Mouse (Mus musculus) intestine, embryonic 14.5 days (tissue): ENCODE measurements around the gene Mrnip. TPM values are rescaled to one million over a fixed set of nuclear protein-coding genes. Genes with fewer than 3 reads are reported as not detected.

ENCODE experiments used
- ATAC-seq: fragments of 200-750 bp; cut with Nextera tagmentation; replicated peaks from 2 replicates; pipeline ENCODE4 v1.8.0; 2017; ENCODE audit warnings: low read depth, moderate number of reproducible peaks, moderate TSS enrichment, moderate library complexity; ENCODE audit not compliant: low FRiP score, low TSS enrichment
- DNase-seq: peaks from one replicate; pipeline ENCODE4 v3.0.0-alpha.2; 2018; ENCODE audit warnings: low spot score
- H3K27ac ChIP-seq: fragments of 300-500 bp; sonication (generic); 2 replicates; pipeline ENCODE4 v1.5.1; 2014; ENCODE audit warnings: low read depth, mild to moderate bottlenecking, control low read depth
- H3K27me3 ChIP-seq: fragments of 300-500 bp; sonication (generic); replicated peaks from 2 replicates; pipeline ENCODE4 v1.6.1; 2014; ENCODE audit warnings: low read length, control low read depth; ENCODE audit not compliant: control insufficient read depth, insufficient read depth
- H3K36me3 ChIP-seq: fragments of 300-500 bp; sonication (generic); 2 replicates; pipeline ENCODE4 v1.6.1; 2014; ENCODE audit warnings: low read length, control low read depth; ENCODE audit not compliant: control insufficient read depth, insufficient read depth
- H3K4me1 ChIP-seq: fragments of 300-500 bp; sonication (generic); replicated peaks from 2 replicates; pipeline ENCODE4 v1.6.1; 2014; ENCODE audit warnings: low read length, control low read depth, mixed read lengths; ENCODE audit not compliant: control insufficient read depth, insufficient read depth
- H3K4me2 ChIP-seq: fragments of 300-500 bp; sonication (generic); 2 replicates; pipeline ENCODE4 v1.6.1; 2014; ENCODE audit warnings: low read length
- H3K4me3 ChIP-seq: fragments of 300-500 bp; sonication (generic); 2 replicates; pipeline ENCODE4 v1.5.1; 2014; ENCODE audit warnings: low read depth, low read length, control low read depth, mixed read lengths
- H3K9ac ChIP-seq: fragments of 300-500 bp; sonication (generic); 2 replicates; pipeline ENCODE4 v1.6.1; 2014; ENCODE audit warnings: mild to moderate bottlenecking, low read length
- H3K9me3 ChIP-seq: fragments of 300-500 bp; sonication (generic); 2 replicates; pipeline ENCODE4 v1.6.1; 2016; ENCODE audit warnings: low read length, control low read depth; ENCODE audit not compliant: control insufficient read depth
- WGBS: fragments of 180-500 bp; shearing (Covaris S2); extraction: QIAGEN DNeasy Blood & Tissue Kit; methylation state at CpG from one replicate; pipeline ENCODE4 v1.1.7; 2014; 5-methylcytosine and 5-hydroxymethylcytosine counted together
- polyA plus RNA-seq: library from polyadenylated mRNA; unstranded; fragments of >200 nt; fragmentation: Nextera tagmentation; extraction: Ambion mirVana; gene quantifications from 2 replicates; pipeline ENCODE4 v1.2.1, GENCODE M21; 2014

The Mrnip gene
- polyA plus RNA-seq, 1 experiment from 2014 or later: 15.6 TPM

DNA sequence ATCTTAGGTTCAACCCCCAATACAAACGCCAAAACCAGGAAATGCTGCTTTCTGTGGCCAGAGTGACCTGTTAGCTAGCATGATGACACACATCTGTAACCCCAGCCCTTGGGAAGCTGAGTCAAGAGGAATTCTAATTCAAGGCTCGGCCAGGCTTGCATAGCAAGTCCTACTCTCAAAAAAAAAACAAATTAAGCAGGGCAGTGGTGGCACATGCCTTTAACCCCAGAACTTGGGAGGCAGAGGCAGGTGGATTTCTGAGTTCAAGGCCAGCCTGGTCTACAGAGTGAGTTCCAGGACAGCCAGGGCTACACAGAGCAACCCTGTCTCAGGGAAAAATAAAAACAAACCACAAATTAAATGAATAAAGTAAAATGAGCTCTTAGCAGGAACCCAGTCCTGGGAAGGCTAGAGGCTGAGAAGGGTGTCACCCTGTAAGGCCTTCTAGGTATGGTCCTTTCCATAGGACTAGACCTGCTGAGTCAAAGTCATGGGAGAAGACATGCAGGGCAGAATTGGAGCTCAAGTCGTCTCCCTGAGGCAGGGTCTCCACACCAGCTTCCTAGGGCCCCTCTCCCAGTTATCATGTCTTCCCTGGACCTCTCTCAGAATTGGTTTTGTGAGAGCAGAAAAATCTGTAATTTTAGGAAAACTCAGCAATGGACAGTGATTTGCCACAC is 38.0 kb downstream of the Mrnip start:
- 75% methylated on average over 3 of the region's 3 CpGs for WGBS
- ATAC-seq: no peak

DNA sequence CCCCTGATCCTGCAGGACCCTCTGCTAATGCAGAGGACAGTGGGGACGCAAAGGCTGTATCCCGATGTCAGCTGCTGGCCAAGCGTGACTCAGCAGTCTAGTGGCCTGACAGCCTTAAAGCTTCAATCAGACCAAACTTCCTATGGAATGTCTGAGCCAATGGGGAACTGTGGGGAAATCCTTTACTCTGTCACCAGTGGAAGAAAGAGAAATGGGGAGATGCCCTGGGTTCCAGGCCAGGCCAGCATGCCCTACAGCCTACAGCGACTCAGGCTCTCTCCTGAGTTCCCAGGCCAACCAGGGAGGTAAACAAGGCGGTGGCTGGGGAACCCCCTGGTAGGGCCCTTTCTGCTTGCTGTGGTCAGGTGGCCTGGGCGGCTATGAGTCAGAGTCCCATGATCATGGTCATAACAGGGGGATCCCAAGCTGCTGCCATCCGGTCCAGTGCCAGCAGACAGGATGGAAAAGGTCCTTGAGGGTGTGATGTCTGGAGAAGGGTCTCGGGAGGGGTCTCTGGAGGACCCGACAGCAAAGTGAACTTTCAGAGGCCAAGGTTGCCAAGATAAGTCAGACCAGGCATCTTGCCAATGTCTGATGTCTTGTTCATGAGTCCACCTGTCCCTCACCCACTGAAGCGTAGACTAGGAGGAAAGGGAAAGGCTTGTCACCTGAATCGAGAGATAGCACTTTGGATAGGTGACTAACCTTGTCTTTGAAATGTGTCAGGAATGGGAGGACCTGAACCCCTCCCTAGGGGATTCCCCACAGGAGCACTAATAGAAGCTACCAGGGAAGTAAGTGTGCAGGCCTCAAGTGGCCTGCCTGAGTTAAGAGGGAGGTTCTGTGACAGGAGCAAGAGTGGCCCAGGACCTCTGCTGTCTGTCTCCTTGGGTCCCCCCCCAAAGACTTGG is 38.9 kb downstream of the Mrnip start:
- Histone ChIP-seq H3K9me3 (no peaks in the 10 kb centered on the region), H3K36me3 (no peaks in the 10 kb centered on the region; the same call in 1 of the 2 replicates), H3K9ac (no peak overlapping the region), H3K27ac (peak overlapping the region; percentile 33; the same call in 1 of the 2 replicates), H3K4me3 (no peak overlapping the region), H3K4me1 (peaks cover 20% of the 10 kb centered on the region), H3K27me3 (no peaks in the 10 kb centered on the region), H3K4me2 (no peak overlapping the region)
- WGBS: 53% methylated on average over 11 of the region's 11 CpGs
- peak; percentile 78 for DNase-seq
- ATAC-seq: 0 out of 2 replicates have a peak, but pooled peaks have one; percentile 10

More for the DNA sequence above, 38.0 kb downstream of the Mrnip start:
- no peak overlapping the region for H3K4me2 ChIP-seq
- H3K27me3 ChIP-seq: no peaks in the 10 kb centered on the region
- H3K27ac ChIP-seq: no peak overlapping the region
- DNase-seq: no peak
- H3K36me3 ChIP-seq: peaks cover 6% of the 10 kb centered on the region
- H3K4me1 ChIP-seq: peaks cover 20% of the 10 kb centered on the region
- no peak overlapping the region for H3K9ac ChIP-seq
- H3K9me3 ChIP-seq: no peaks in the 10 kb centered on the region
- H3K4me3 ChIP-seq: no peak overlapping the region

DNA sequence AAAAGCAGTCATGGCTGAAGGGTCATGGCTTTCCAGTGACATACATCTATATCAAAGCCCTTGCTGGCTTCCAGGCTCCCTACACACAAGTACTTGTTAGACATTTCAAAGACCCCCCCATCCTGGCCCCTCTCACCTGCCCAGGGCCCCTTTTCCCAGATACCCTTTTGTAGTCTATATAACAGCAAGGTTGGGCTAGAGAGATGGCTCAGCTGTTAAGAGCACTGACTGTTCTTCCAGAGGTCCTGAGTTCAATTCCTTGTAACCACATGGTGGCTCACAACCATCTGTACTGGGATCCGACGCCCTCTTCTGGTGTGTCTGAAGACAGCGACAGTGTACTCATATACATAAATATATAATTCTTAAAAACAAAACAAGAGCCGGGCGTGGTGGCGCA is 40.4 kb downstream of the Mrnip start:
- no peak overlapping the region for H3K4me3 ChIP-seq
- peaks cover 15% of the 10 kb centered on the region for H3K4me1 ChIP-seq
- no peaks in the 10 kb centered on the region for H3K27me3 ChIP-seq
- ATAC-seq (no peak), DNase-seq (no peak)
- no peak overlapping the region for H3K9ac ChIP-seq
- no peaks in the 10 kb centered on the region for H3K36me3 ChIP-seq
- no peaks in the 10 kb centered on the region for H3K9me3 ChIP-seq
- H3K27ac ChIP-seq: no peak overlapping the region
- WGBS: 87% methylated on average over 6 of the region's 6 CpGs
- H3K4me2 ChIP-seq: no peak overlapping the region

DNA sequence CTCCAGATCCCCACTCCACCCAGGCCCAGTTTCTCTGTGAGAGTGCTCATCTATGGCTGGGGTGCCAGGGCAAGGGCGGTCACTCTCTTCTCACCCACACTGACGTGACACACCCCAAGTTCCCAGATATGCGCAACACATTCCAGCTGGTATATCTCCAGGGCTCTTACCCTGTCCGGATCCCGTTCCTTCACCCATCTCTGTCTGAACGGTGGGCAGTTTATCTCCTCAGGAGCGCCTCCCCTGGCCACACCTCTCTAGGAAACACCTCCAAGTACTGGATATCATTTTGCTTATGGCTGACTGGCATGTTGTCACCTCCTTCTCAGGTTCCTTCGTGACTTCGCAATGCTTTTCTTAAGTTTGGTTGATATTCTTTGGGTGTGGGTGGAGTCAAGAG is 41.4 kb downstream of the Mrnip start:
- DNase-seq (no peak), ATAC-seq (no peak)
- no peaks in the 10 kb centered on the region for H3K27me3 ChIP-seq
- no peak overlapping the region for H3K4me3 ChIP-seq
- no peaks in the 10 kb centered on the region for H3K9me3 ChIP-seq
- no peaks in the 10 kb centered on the region for H3K36me3 ChIP-seq
- no peak overlapping the region for H3K9ac ChIP-seq
- H3K27ac ChIP-seq: no peak overlapping the region
- no peak overlapping the region for H3K4me2 ChIP-seq
- WGBS: 15% methylated on average over 9 of the region's 9 CpGs
- peaks cover 15% of the 10 kb centered on the region for H3K4me1 ChIP-seq

DNA sequence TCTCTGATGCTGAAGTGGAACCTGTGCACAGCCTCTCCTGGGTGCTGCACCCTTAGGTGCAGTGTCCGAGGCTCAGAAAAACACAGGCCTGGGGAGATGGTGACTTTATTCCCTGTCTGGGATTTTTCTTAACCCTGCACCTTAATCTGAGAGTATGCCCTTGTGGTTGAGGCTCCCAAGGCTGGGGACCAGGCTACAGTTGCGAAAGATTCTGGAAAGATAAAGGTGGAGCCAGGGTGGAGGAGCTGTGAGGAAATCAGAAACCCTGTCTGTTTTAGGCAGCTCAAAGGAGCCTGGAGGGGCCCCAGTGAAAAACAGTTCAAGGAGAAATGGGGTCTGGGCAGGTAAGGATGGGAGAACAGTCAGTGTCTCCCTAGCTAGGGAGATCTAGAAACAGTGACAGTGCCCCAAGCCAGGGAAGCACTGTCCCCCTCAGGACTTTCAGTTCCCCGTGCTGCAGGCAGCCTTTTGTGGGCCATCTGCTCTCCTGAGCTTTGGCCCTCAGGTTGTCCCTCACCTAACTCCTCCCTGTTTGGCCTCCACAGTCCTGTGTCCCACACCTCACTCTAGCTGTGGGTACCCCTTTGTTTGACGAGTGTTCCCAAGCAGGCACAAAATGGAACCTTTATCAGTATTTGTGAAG is 42.6 kb downstream of the Mrnip start:
- 76% methylated on average over 4 of the region's 4 CpGs for WGBS
- H3K36me3 ChIP-seq: no peaks in the 10 kb centered on the region
- DNase-seq (no peak), ATAC-seq (no peak)
- no peak overlapping the region for H3K27ac ChIP-seq
- peaks cover 10% of the 10 kb centered on the region for H3K4me1 ChIP-seq
- no peak overlapping the region for H3K4me2 ChIP-seq
- H3K4me3 ChIP-seq: no peak overlapping the region
- H3K27me3 ChIP-seq: no peaks in the 10 kb centered on the region
- no peak overlapping the region for H3K9ac ChIP-seq
- H3K9me3 ChIP-seq: no peaks in the 10 kb centered on the region

DNA sequence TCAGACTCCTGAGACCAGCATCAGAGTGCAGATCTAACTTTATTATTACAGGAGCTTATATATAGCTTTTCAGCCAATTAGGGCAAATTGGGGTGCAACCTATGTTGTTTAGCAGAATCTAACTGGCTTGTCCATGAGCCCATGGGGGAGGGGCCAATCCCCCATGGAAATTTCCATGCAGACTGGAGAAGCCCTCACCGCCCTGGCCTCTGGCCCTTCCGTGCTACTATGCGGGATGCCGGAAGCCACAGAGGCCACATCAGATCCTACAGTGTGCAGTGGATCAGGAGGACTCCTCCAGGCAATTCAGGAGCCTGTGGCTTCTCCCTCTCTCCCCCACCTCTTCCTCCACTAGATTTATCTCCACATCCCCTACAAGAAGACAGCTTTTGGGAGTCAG is 43.6 kb downstream of the Mrnip start:
- Histone ChIP-seq H3K36me3 (no peaks in the 10 kb centered on the region), H3K4me2 (no peak overlapping the region), H3K4me1 (peaks cover 10% of the 10 kb centered on the region), H3K27ac (no peak overlapping the region), H3K9me3 (no peaks in the 10 kb centered on the region), H3K9ac (no peak overlapping the region), H3K27me3 (no peaks in the 10 kb centered on the region), H3K4me3 (no peak overlapping the region)
- ATAC-seq: no peak
- 68% methylated on average over 4 of the region's 4 CpGs for WGBS
- no peak for DNase-seq

DNA sequence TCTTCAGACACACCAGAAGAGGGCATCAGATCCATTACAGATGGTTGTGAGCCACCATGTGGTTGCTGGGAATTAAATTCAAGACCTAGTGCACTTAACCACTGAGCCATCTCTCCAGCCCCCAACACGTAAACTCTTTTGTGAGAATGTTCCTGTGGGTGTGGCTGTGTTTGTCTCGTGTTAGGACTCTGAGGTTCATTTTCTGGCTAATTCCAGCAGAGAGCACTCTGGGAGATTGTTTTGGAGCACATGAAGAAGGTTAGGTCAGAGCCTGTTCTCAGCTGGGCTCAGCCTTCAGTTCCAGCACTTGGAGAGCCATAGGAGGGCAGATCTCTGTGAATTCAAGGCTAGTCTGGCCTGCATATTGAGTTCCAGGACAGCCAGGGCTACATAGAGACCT is 45.6 kb downstream of the Mrnip start:
- no peaks in the 10 kb centered on the region for H3K9me3 ChIP-seq
- no peak for ATAC-seq
- H3K4me3 ChIP-seq: no peak overlapping the region
- no peak for DNase-seq
- no peaks in the 10 kb centered on the region for H3K36me3 ChIP-seq
- H3K27ac ChIP-seq: no peak overlapping the region
- H3K4me1 ChIP-seq: peaks cover 15% of the 10 kb centered on the region
- H3K27me3 ChIP-seq: no peaks in the 10 kb centered on the region
- no peak overlapping the region for H3K9ac ChIP-seq
- 70% methylated on average over 2 of the region's 2 CpGs for WGBS
- no peak overlapping the region for H3K4me2 ChIP-seq

DNA sequence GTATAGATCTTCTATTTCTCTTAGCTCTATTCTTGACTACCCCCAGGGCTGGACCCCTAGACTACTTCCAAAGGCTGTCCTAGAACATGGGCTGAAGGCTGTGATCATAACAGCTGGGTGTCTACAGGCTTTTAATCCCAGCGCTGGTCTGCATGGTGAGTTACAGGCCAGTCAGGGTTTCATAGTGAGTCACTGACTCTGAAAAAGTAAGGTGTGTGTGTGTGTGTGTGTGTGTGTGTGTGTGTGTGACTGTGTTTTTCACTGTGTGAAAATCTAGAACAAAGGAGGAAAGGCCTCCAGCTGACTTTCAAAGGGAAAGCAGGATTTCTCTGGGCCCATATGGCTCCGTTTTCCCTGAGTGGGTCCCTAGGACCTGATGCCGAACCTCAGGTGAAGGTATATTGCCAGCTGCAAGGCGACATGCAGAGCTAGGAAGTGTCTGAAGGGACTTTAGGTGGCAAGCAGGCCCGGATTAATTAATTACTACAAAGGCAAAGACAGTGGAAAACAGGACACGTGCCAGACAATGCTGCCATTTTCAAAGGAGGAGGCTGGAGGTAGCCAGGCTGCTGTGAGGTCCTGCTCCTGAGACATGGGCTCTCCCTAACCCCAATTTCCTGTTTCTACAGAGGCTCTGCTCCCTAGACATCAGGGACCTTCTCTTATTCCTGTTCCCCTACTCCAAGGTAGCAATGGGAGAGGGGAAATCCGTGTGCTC is 48.5 kb downstream of the Mrnip start:
- no peak overlapping the region for H3K27ac ChIP-seq
- WGBS: 71% methylated on average over 7 of the region's 7 CpGs
- no peak for DNase-seq
- ATAC-seq: no peak
- H3K9me3 ChIP-seq: no peaks in the 10 kb centered on the region
- H3K9ac ChIP-seq: no peak overlapping the region
- H3K27me3 ChIP-seq: no peaks in the 10 kb centered on the region
- peaks cover 19% of the 10 kb centered on the region for H3K4me1 ChIP-seq
- no peak overlapping the region; the same call in 1 of the 2 replicates for H3K4me2 ChIP-seq
- H3K4me3 ChIP-seq: no peak overlapping the region
- no peaks in the 10 kb centered on the region for H3K36me3 ChIP-seq
